Mouse (Mus musculus): Measurements from ENCODE around the gene Rac3. TPM values are rescaled to one million over a fixed set of nuclear protein-coding genes. Genes with fewer than 3 reads are reported as not detected.
"Not testable (repeated sequence)": the region's sequence is repeated elsewhere in the genome, so short reads cannot be mapped to it uniquely, and the experiment has no call there.

Rac3 gene
- polyA plus RNA-seq, 1 experiment, result 0.08 TPM

DNA sequence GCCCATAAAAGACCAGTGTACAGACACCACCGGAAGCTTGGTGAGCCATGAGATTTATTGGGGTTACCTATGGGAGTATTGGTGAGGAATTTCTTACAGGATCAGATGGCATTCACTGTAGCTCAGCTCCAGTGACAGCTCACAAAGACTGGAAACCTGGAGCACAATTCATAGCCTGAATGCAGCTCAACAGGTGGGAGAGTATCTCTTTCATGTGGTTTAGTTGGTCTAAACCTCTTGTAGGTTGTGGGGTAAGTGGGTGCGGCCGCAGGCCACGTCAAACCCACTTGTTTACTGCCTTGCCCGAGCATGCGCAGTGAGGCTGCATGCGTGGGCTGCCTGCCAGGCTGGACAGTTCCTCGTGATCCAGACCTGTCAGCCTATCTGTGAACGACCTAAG is 39.0 kb downstream of the Rac3 start:
- no peaks in the 10 kb centered on the region for H3K4me1 ChIP-seq (ENCODE audit: control insufficient read depth)

DNA sequence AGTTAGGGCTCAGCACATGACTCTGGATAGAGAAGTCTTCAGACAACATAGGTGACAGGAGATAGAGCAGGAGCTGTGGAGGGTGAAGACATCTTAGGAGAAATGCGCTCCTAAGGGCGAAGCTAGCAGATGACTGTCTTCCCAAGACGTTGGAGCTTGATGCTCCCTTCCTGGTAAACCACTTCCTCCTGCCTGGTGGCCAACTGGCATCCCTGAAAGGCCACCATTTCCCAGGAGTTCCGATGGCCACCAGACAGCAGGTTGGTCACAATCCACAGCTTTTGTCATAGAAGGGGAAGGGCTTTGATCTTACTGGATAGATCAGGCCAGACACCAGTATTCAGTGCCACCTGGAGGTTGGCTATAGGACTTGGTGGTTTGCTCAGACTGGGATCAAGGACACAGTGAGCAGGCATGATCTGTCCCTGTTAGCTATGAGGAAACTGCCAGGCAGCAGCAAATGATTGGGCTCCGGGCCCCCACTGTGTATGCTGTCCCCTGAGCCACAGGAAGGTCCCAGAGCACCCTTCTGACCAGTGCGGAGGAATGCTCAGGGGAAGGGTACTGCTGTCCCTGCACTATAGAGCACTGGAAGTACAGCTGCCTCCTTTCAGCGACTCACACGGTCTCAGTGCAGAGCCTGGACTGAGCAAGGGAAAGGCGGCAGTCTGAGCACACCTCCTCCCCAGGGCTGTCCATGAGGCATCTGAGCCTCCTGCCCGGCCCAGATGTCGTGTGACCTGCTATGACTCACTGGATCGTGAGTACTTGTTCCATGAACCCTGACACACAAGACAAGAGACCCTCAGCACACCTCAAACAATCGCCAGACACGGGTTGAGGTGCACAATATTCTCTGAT is 40.8 kb downstream of the Rac3 start:
- Histone ChIP-seq H3K4me1 (ENCODE audit: control insufficient read depth) (no peaks in the 10 kb centered on the region), H3K9me3 (ENCODE audit: control insufficient read depth, low read length) (peaks cover 42% of the 10 kb centered on the region), H3K4me3 (replicated peaks) (no peak overlapping the region), H3K36me3 (ENCODE audit: control insufficient read depth) (no peaks in the 10 kb centered on the region), H3K27me3 (ENCODE audit: control insufficient read depth) (peaks cover 21% of the 10 kb centered on the region)
- TF ChIP-seq TAL1 (IDR thresholded peaks at IDR 0.05; ENCODE audit: low read length) (no peak), GATA1 (IDR thresholded peaks at IDR 0.05; ENCODE audit: low read length) (no peak)

More for the DNA sequence above, 39.0 kb downstream of the Rac3 start:
- TF ChIP-seq TAL1 (IDR thresholded peaks at IDR 0.05; ENCODE audit: low read length), result no peak
- no peak for TF ChIP-seq GATA1 (IDR thresholded peaks at IDR 0.05; ENCODE audit: low read length)
- Histone ChIP-seq H3K9me3 (ENCODE audit: control insufficient read depth, low read length) (peaks cover 50% of the 10 kb centered on the region), H3K27me3 (ENCODE audit: control insufficient read depth) (peaks cover 17% of the 10 kb centered on the region), H3K36me3 (ENCODE audit: control insufficient read depth) (no peaks in the 10 kb centered on the region), H3K4me3 (replicated peaks) (no peak overlapping the region)

DNA sequence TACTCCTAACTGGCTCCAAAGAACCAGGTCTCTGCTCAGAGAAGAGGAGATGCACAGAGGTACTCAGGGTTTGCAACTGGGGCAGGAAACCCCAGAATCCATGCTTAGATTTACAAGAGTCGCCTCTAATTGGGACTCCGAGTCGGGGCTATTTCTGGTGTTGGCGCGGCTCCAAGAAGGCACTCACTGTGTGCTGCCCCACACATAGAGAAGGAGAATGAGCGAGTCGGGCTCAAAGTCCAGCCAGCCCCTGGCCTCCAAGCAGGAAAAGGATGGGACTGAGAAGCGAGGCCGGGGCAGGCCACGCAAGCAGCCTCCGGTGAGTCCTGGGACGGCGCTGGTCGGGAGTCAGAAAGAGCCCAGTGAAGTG is 41.4 kb downstream of the Rac3 start, which contains the start of gene Hmga1b:
Hmga1b (plus strand) TSS at position 123 of the 370 bp plus-strand sequence.
- Histone ChIP-seq H3K27me3 (ENCODE audit: control insufficient read depth) (peaks cover 25% of the 10 kb centered on the region), H3K9me3 (ENCODE audit: control insufficient read depth, low read length) (peaks cover 39% of the 10 kb centered on the region)
- not testable (repeated sequence) for H3K36me3 ChIP-seq (ENCODE audit: control insufficient read depth); H3K4me3 ChIP-seq (replicated peaks); H3K4me1 ChIP-seq (ENCODE audit: control insufficient read depth)

DNA sequence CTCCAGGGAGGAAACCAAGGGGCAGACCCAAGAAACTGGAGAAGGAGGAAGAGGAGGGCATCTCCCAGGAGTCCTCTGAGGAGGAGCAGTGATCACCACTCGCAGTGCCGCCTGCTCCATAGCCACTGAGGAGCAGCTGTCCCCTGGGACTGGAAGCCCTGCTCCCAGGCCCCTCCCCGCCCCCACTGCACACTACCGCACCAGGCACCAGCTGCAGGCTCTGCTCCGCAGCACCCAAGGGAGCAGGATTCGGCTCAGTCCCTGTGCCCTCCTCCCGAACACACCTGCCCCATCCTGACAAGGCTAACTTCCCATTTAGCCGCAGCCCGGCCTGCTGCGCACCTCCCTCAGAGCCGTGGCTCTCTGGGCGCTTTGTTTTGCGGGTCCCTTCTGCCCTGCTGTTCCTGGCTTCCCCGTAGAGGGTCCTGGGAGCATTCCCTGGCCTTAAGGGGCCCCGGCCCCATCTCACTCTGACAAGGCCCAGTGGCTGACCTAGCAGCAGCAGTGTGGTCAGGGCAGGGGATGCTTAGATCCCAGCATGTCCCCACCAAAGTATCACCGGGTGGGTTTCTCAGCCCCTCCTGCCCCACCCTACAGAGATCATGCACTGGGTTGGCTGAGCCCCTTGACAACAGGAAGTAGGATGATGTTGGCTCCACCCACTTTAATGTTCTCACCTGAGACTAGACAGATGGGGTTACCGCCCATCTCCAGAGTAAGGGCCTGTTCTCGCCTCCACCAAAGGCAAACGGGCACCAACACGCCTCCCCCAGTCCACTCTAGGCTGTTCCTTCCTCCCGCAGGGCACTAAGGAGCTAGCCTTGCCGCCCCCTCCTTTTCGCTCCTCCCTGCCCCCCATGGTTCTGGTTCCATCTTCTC is 42.1 kb downstream of the Rac3 start:
- H3K4me1 ChIP-seq (ENCODE audit: control insufficient read depth); H3K36me3 ChIP-seq (ENCODE audit: control insufficient read depth): not testable (repeated sequence)
- peaks cover 25% of the 10 kb centered on the region for H3K27me3 ChIP-seq (ENCODE audit: control insufficient read depth)

DNA sequence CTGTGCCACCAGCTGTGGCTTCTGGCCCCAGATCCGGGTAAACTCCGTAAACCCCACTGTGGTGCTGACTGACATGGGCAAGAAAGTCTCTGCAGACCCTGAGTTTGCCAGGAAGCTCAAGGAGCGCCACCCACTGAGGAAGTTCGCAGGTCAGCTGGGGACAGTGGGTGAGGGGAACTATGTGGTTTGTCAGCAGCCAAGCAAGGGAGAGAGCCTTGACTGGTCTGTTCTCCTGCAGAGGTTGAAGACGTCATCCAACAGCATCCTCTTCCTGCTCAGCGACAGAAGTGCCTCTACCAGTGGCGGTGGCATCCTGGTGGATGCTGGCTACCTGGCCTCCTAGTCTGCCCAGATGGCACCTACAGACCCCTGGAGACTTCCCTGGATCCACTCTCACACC is 45.8 kb downstream of the Rac3 start:
- H3K36me3 ChIP-seq (ENCODE audit: control insufficient read depth); H3K4me3 ChIP-seq (replicated peaks); H3K9me3 ChIP-seq (ENCODE audit: control insufficient read depth, low read length); H3K4me1 ChIP-seq (ENCODE audit: control insufficient read depth): not testable (repeated sequence)
- H3K27me3 ChIP-seq (ENCODE audit: control insufficient read depth), result peaks cover 19% of the 10 kb centered on the region

More for the DNA sequence above, 42.1 kb downstream of the Rac3 start:
- not testable (repeated sequence) for H3K4me3 ChIP-seq (replicated peaks)
- peaks cover 32% of the 10 kb centered on the region for H3K9me3 ChIP-seq (ENCODE audit: control insufficient read depth, low read length)

DNA sequence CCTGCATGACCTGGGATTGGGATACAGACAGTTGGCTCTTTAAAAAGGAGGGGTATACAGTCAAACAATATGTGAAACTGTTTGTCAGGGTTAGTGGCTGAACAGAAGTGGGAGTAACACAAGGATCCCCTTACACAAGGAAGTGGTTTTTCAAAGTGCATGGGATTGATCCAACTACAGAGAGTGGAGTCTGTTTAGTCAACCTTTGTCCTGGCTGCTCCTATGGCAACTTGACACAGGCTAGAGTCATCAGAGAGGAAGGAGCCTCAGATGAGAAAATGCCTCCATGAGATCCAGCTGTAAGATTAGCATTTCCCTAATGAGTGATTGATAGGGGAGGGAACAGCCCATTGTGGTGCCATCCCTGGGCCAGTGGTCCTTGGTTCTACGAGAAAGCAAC is 46.9 kb downstream of the Rac3 start:
- TF ChIP-seq TAL1 (IDR thresholded peaks at IDR 0.05; ENCODE audit: low read length) (no peak), GATA1 (IDR thresholded peaks at IDR 0.05; ENCODE audit: low read length) (no peak)
- peaks cover 12% of the 10 kb centered on the region for H3K27me3 ChIP-seq (ENCODE audit: control insufficient read depth)
- H3K4me1 ChIP-seq (ENCODE audit: control insufficient read depth), result no peaks in the 10 kb centered on the region
- H3K4me3 ChIP-seq (replicated peaks), result no peak overlapping the region
- H3K9me3 ChIP-seq (ENCODE audit: control insufficient read depth, low read length), result no peaks in the 10 kb centered on the region
- H3K36me3 ChIP-seq (ENCODE audit: control insufficient read depth), result no peaks in the 10 kb centered on the region

DNA sequence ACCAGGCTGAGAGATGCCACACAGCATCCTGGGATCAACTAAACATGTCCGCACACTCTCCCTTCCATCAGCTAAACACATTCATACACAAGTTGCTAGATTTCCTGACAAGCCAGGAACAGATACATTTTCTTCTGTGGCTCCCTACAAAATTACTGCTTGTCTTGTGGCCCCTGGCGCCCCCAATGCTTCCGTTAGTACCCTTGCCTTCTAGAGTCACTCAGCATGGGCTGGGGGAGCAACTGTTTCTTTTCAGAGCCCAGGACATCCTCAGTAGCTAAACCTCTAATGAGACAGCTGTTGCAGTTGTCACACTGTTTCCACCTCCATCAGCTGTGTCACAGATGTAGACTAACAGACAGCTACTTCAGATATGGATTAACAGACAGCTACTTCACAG is 51.5 kb downstream of the Rac3 start:
- H3K9me3 ChIP-seq (ENCODE audit: control insufficient read depth, low read length), result no peaks in the 10 kb centered on the region
- H3K4me1 ChIP-seq (ENCODE audit: control insufficient read depth), result no peaks in the 10 kb centered on the region; the same call in 1 of the 2 replicates
- H3K4me3 ChIP-seq (replicated peaks), result no peak overlapping the region
- peaks cover 3% of the 10 kb centered on the region; the same call in 1 of the 2 replicates for H3K27me3 ChIP-seq (ENCODE audit: control insufficient read depth)
- no peaks in the 10 kb centered on the region for H3K36me3 ChIP-seq (ENCODE audit: control insufficient read depth)
- TF ChIP-seq GATA1 (IDR thresholded peaks at IDR 0.05; ENCODE audit: low read length) (no peak), TAL1 (IDR thresholded peaks at IDR 0.05; ENCODE audit: low read length) (no peak)

Other genes with a start within 250 kb of the Rac3 start
- gene Mrpl12, start 236.9 kb upstream of the Rac3 start, polyA plus RNA-seq (2012), result 14.6 and 16.8 TPM in 2 replicates
- 5.5 and 6.6 TPM in 2 replicates for gene Slc25a10, start 229.6 kb upstream of the Rac3 start, polyA plus RNA-seq (2012)
- 0.03 TPM in 1 of 2 replicates, not detected in the other for gene Gcgr, start 190.8 kb upstream of the Rac3 start, polyA plus RNA-seq (2012)
- 4.1 and 5.7 TPM in 2 replicates for gene Mcrip1, start 171.7 kb upstream of the Rac3 start, polyA plus RNA-seq (2012)
- 0.05 TPM in 1 of 2 replicates, not detected in the other for gene Ppp1r27, start 170.3 kb upstream of the Rac3 start, polyA plus RNA-seq (2012)
- gene P4hb, start 148.2 kb upstream of the Rac3 start, polyA plus RNA-seq (2012), result 23.2 and 24.6 TPM in 2 replicates
- gene Arhgdia, start 139.8 kb upstream of the Rac3 start, polyA plus RNA-seq (2012), result 52.3 and 59.5 TPM in 2 replicates
- 56.7 and 59.1 TPM in 2 replicates for gene Alyref, start 123.1 kb upstream of the Rac3 start, polyA plus RNA-seq (2012)
- gene Anapc11, start 123.0 kb upstream of the Rac3 start, polyA plus RNA-seq (2012), result 12.9 and 19.1 TPM in 2 replicates
- 0.46 TPM in 1 of 2 replicates, not detected in the other for gene Npb, start 113.0 kb upstream of the Rac3 start, polyA plus RNA-seq (2012)
- gene Pcyt2, start 103.5 kb upstream of the Rac3 start, polyA plus RNA-seq (2012), result 9.6 and 12.2 TPM in 2 replicates
- gene Sirt7, start 96.2 kb upstream of the Rac3 start, polyA plus RNA-seq (2012), result 19.3 and 22.9 TPM in 2 replicates
- gene Mafg, start 87.9 kb upstream of the Rac3 start, polyA plus RNA-seq (2012), result 18.3 and 20.4 TPM in 2 replicates
- 0.03 and 0.06 TPM in 2 replicates for gene Pycr1, start 77.7 kb upstream of the Rac3 start, polyA plus RNA-seq (2012)
- not detected in 2 replicates for gene Myadml2, start 73.3 kb upstream of the Rac3 start, polyA plus RNA-seq (2012)
- 0.02 TPM in 1 of 2 replicates, not detected in the other for gene Notum, start 60.3 kb upstream of the Rac3 start, polyA plus RNA-seq (2012)
- 50.9 and 60.7 TPM in 2 replicates for gene Aspscr1, start 48.5 kb upstream of the Rac3 start, polyA plus RNA-seq (2012)
- gene Cenpx, start 7.7 kb upstream of the Rac3 start, polyA plus RNA-seq (2012), result 5.2 and 14.7 TPM in 2 replicates
- 1.4 and 1.5 TPM in 2 replicates for gene Lrrc45, start 7.5 kb upstream of the Rac3 start, polyA plus RNA-seq (2012)
- 0.66 and 1.3 TPM in 2 replicates for gene Dcxr, start 5.8 kb downstream of the Rac3 start, polyA plus RNA-seq (2012)
- gene Cbr2, start 10.6 kb downstream of the Rac3 start, polyA plus RNA-seq (2012), result not detected in 2 replicates
- gene Hmga1b, start 41.3 kb downstream of the Rac3 start, polyA plus RNA-seq (2012), result 20.5 and 21.4 TPM in 2 replicates
- 3.1 and 4.6 TPM in 2 replicates for gene Rfng, start 62.7 kb downstream of the Rac3 start, polyA plus RNA-seq (2012)
- 2.4 and 3.1 TPM in 2 replicates for gene Gps1, start 62.8 kb downstream of the Rac3 start, polyA plus RNA-seq (2012)
- 14.2 and 21.1 TPM in 2 replicates for gene Dus1l, start 74.9 kb downstream of the Rac3 start, polyA plus RNA-seq (2012)
- gene Fasn, start 103.1 kb downstream of the Rac3 start, polyA plus RNA-seq (2012), result 4.6 and 5.0 TPM in 2 replicates
- 0.23 and 0.39 TPM in 2 replicates for gene Ccdc57, start 211.4 kb downstream of the Rac3 start, polyA plus RNA-seq (2012)
- 7.3 and 8.2 TPM in 2 replicates for gene Slc16a3, start 227.0 kb downstream of the Rac3 start, polyA plus RNA-seq (2012)

Measured in erythroblast, embryonic 14.5 days (primary cell).